Mouse (Mus musculus): ENCODE data around the gene Brs3. TPM values are rescaled to one million over a fixed set of nuclear protein-coding genes. Genes with fewer than 3 reads are reported as not detected.
A peak's percentile ranks its signal among the peaks of the same experiment; 100 is the strongest.

Gene Brs3
- not detected in 2 replicates for polyA plus RNA-seq (2016; fragmentation: Nextera tagmentation; extraction: Ambion mirVana)

- H3K9me3 ChIP-seq (replicated peaks) = no peaks in the 10 kb centered on the region
- H3K9ac ChIP-seq = no peak within 1 kb of the TSS
- no peaks in the 10 kb centered on the region for H3K36me3 ChIP-seq
- no peaks in the 10 kb centered on the region for H3K27me3 ChIP-seq (replicated peaks)
- no peak within 1 kb of the TSS for H3K27ac ChIP-seq
- no peak for ATAC-seq
- H3K4me2 ChIP-seq = no peak within 1 kb of the TSS
- H3K4me3 ChIP-seq = no peak within 1 kb of the TSS
- WGBS (ENCODE audit: insufficient replicate concordance) = 63% methylated on average over 5 of the region's 5 CpGs
- H3K4me1 ChIP-seq = no peaks in the 10 kb centered on the region
These were observed at the start of gene Brs3 for GRCm38 (mm10) chrX:57042774-57043173. Gene Brs3 (plus strand): TSS chrX:57043074.

- H3K4me3 ChIP-seq = no peak overlapping the region
- no peak for ATAC-seq
These were observed 30.0 kb upstream of the Brs3 start for GRCm38 (mm10) chrX:57012891-57013290.

GRCm38 (mm10) chrX:57043869-57044268 is 995 bp downstream of the Brs3 start:
- no peak overlapping the region for H3K4me2 ChIP-seq
- no peak for ATAC-seq
- no peaks in the 10 kb centered on the region for H3K9me3 ChIP-seq (replicated peaks)
- H3K4me1 ChIP-seq = no peaks in the 10 kb centered on the region
- H3K9ac ChIP-seq = no peak overlapping the region
- no peak overlapping the region for H3K4me3 ChIP-seq
- H3K36me3 ChIP-seq = no peaks in the 10 kb centered on the region
- H3K27ac ChIP-seq = no peak overlapping the region
- 63% methylated on average over 6 of the region's 6 CpGs for WGBS (ENCODE audit: insufficient replicate concordance)
- H3K27me3 ChIP-seq (replicated peaks) = no peaks in the 10 kb centered on the region

More at GRCm38 (mm10) chrX:57012891-57013290, 30.0 kb upstream of the Brs3 start:
- Histone ChIP-seq H3K27ac (no peak overlapping the region), H3K27me3 (replicated peaks) (no peaks in the 10 kb centered on the region), H3K9me3 (replicated peaks) (no peaks in the 10 kb centered on the region), H3K4me2 (no peak overlapping the region), H3K9ac (no peak overlapping the region), H3K4me1 (no peaks in the 10 kb centered on the region), H3K36me3 (no peaks in the 10 kb centered on the region)
- WGBS (ENCODE audit: insufficient replicate concordance) = 52% methylated on average over 2 of the region's 2 CpGs

- Histone ChIP-seq H3K36me3 (peaks cover 16% of the 10 kb centered on the region; the same call in 1 of the 2 replicates), H3K4me2 (peak overlapping the region; percentile 74), H3K4me3 (peak overlapping the region; percentile 70), H3K9me3 (replicated peaks) (no peaks in the 10 kb centered on the region), H3K9ac (peak overlapping the region; percentile 71; the same call in 1 of the 2 replicates), H3K4me1 (peaks cover 8% of the 10 kb centered on the region), H3K27me3 (replicated peaks) (no peaks in the 10 kb centered on the region), H3K27ac (no peak overlapping the region)
- ATAC-seq = peak; percentile 35
- WGBS (ENCODE audit: insufficient replicate concordance) = 10% methylated on average over 4 of the region's 4 CpGs
These were observed 9.9 kb downstream of the Brs3 start for GRCm38 (mm10) chrX:57052848-57053173.

GRCm38 (mm10) chrX:57053174-57053992 is 10.5 kb downstream of the Brs3 start, which contains the start of gene Htatsf1:
Gene Htatsf1 (plus strand): TSS chrX:57053583.
- Histone ChIP-seq H3K9me3 (replicated peaks) (no peaks in the 10 kb centered on the region), H3K4me3 (peak within 1 kb of the TSS; percentile 70), H3K4me1 (peaks cover 8% of the 10 kb centered on the region), H3K27ac (peak within 1 kb of the TSS; percentile 86), H3K4me2 (peak within 1 kb of the TSS; percentile 74), H3K36me3 (peaks cover 17% of the 10 kb centered on the region; the same call in 1 of the 2 replicates), H3K9ac (peak within 1 kb of the TSS; percentile 71), H3K27me3 (replicated peaks) (no peaks in the 10 kb centered on the region)
- WGBS (ENCODE audit: insufficient replicate concordance) = 9% methylated on average over 60 of the region's 85 CpGs
- peak; percentile 96 for ATAC-seq

- peaks cover 17% of the 10 kb centered on the region; the same call in 1 of the 2 replicates for H3K36me3 ChIP-seq
- H3K4me3 ChIP-seq = peak overlapping the region; percentile 70
- peak overlapping the region; percentile 71 for H3K9ac ChIP-seq
- H3K4me2 ChIP-seq = peak overlapping the region; percentile 74
- H3K4me1 ChIP-seq = peaks cover 8% of the 10 kb centered on the region
- no peaks in the 10 kb centered on the region for H3K9me3 ChIP-seq (replicated peaks)
- 14% methylated on average over 11 of the region's 11 CpGs for WGBS (ENCODE audit: insufficient replicate concordance)
- peak; percentile 53 for ATAC-seq
- no peaks in the 10 kb centered on the region for H3K27me3 ChIP-seq (replicated peaks)
- no peak overlapping the region; the same call in 1 of the 2 replicates for H3K27ac ChIP-seq
These were observed 11.1 kb downstream of the Brs3 start for GRCm38 (mm10) chrX:57053993-57054385.

GRCm38 (mm10) chrX:57081496-57081895 is 38.6 kb downstream of the Brs3 start:
- Histone ChIP-seq H3K36me3 (no peaks in the 10 kb centered on the region), H3K9ac (no peak overlapping the region), H3K4me3 (no peak overlapping the region), H3K4me2 (no peak overlapping the region), H3K4me1 (no peaks in the 10 kb centered on the region), H3K27me3 (replicated peaks) (no peaks in the 10 kb centered on the region), H3K9me3 (replicated peaks) (no peaks in the 10 kb centered on the region), H3K27ac (no peak overlapping the region)
- WGBS (ENCODE audit: insufficient replicate concordance) = 62% methylated on average over 5 of the region's 5 CpGs
- ATAC-seq = no peak

- no peak within 1 kb of the TSS for H3K27ac ChIP-seq
- H3K27me3 ChIP-seq (replicated peaks) = no peaks in the 10 kb centered on the region
- no peaks in the 10 kb centered on the region for H3K36me3 ChIP-seq
- H3K4me2 ChIP-seq = no peak within 1 kb of the TSS
- H3K9me3 ChIP-seq (replicated peaks) = no peaks in the 10 kb centered on the region
- 67% methylated on average over 4 of the region's 4 CpGs for WGBS (ENCODE audit: insufficient replicate concordance)
- no peak within 1 kb of the TSS for H3K9ac ChIP-seq
- H3K4me1 ChIP-seq = no peaks in the 10 kb centered on the region
- no peak for ATAC-seq
- no peak within 1 kb of the TSS for H3K4me3 ChIP-seq
These were observed 44.9 kb downstream of the Brs3 start, which contains the start of gene Vgll1 for GRCm38 (mm10) chrX:57087806-57088205. Gene Vgll1 (plus strand): TSS chrX:57088106.

Other genes with a start within 250 kb of the Brs3 start
- 1.0 and 1.4 TPM in 2 replicates for gene Map7d3, start 220.7 kb upstream of the Brs3 start, polyA plus RNA-seq (2016; fragmentation: Nextera tagmentation; extraction: Ambion mirVana)
- not detected in 2 replicates for gene Adgrg4, start 172.9 kb upstream of the Brs3 start, polyA plus RNA-seq (2016; fragmentation: Nextera tagmentation; extraction: Ambion mirVana)
- 42.0 TPM in 2 replicates for gene Htatsf1, start 10.5 kb downstream of the Brs3 start, polyA plus RNA-seq (2016; fragmentation: Nextera tagmentation; extraction: Ambion mirVana)
- 0.07 TPM in 1 of 2 replicates, not detected in the other for gene Vgll1, start 45.0 kb downstream of the Brs3 start, polyA plus RNA-seq (2016; fragmentation: Nextera tagmentation; extraction: Ambion mirVana)
- gene Cd40lg, start 169.1 kb downstream of the Brs3 start, polyA plus RNA-seq (2016; fragmentation: Nextera tagmentation; extraction: Ambion mirVana) = not detected in 2 replicates

All from liver, embryonic 12.5 days (tissue).